24 mouse cellular contexts compared by ENCODE assay signal in the genomic region with DNA sequence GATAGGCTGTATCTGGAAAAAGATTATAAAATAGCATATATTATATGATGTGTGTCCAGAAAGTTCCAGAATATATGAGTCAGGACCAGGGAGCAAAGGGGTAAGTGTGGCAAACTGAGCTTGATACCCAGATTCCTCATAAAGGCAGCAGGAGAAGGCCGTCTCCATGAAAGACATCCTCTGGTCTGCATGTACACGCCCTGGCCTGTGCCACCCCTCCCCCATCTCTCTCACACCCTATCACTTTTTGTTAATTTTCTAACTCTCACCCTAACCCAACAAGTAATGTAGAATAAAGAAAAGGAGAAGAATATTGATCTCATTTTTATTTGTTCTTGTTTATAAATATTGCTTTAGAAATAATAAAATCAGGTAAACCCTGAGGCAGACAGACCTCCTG.
DNase-seq lines count a peak whose midpoint lies in the region; ATAC-seq and TF ChIP-seq lines count a peak whose summit lies in the region.
"Had no signal": no experiment of that assay in that cellular context is flagged by ENCODE, and none has a peak within 500 bp of the region (broad histone marks: within the 10 kb centered on the region; RNA-seq: fewer than 3 reads in every experiment).

No protein-coding gene starts in this region.

- H3K27ac ChIP-seq in heart, embryonic 12.5 days (ENCODE audit: poor library complexity, severe bottlenecking): no peak overlapping the region
- H3K27ac ChIP-seq in layer of hippocampus, adult 2 months: peak overlapping the region; percentile 9; the same call in 1 of the 2 replicates
- no peak overlapping the region for H3K27ac ChIP-seq in lung, embryonic 16.5 days (ENCODE audit: low read length)
- H3K27ac ChIP-seq: embryonic facial prominence, embryonic 15.5 days; hindbrain, embryonic 14.5 days; kidney, postnatal 0 days; limb, embryonic 13.5 days; liver, embryonic 12.5 days; midbrain, embryonic 13.5 days; neural tube, embryonic 12.5 days had no signal

- intact Hi-C loops in heart, postnatal 25 days (cut with DNase I): no loop called here

- 53% methylated on average over 2 of the region's 2 CpGs for WGBS in heart, embryonic 12.5 days
- WGBS in lung, embryonic 16.5 days: 84% methylated on average over 2 of the region's 2 CpGs

- H3K4me2 ChIP-seq in heart, embryonic 12.5 days: peak overlapping the region; percentile 78
- peak overlapping the region; percentile 69 for H3K4me2 ChIP-seq in lung, embryonic 16.5 days (ENCODE audit: low read depth, low read length)
- H3K4me2 ChIP-seq: embryonic facial prominence, embryonic 15.5 days; hindbrain, embryonic 14.5 days; limb, embryonic 13.5 days; liver, embryonic 12.5 days; midbrain, embryonic 13.5 days; neural tube, embryonic 12.5 days had no signal

- no peak for TF ChIP-seq CTCF in layer of hippocampus, adult 2 months (conservative IDR thresholded peaks at IDR 0.05)

- H3K9me3 ChIP-seq in heart, embryonic 12.5 days (replicated peaks): peaks cover 9% of the 10 kb centered on the region
- peaks cover 13% of the 10 kb centered on the region for H3K9me3 ChIP-seq in lung, embryonic 16.5 days (ENCODE audit: control insufficient read depth, low read length)
- H3K9me3 ChIP-seq: liver, embryonic 12.5 days had no signal

- H3K4me3 ChIP-seq in heart, embryonic 12.5 days: no peak overlapping the region; the same call in 1 of the 2 replicates
- no peak overlapping the region for H3K4me3 ChIP-seq in layer of hippocampus, adult 2 months
- H3K4me3 ChIP-seq in lung, embryonic 16.5 days (ENCODE audit: low read length): no peak overlapping the region
- H3K4me3 ChIP-seq: embryonic facial prominence, embryonic 15.5 days; limb, embryonic 13.5 days; liver, embryonic 12.5 days; midbrain, embryonic 13.5 days; neural tube, embryonic 12.5 days had no signal

- peaks cover 20% of the 10 kb centered on the region for H3K36me3 ChIP-seq in heart, embryonic 12.5 days
- peaks cover 19% of the 10 kb centered on the region for H3K36me3 ChIP-seq in lung, embryonic 16.5 days (ENCODE audit: control insufficient read depth, insufficient read depth, low read length)
- H3K36me3 ChIP-seq: embryonic facial prominence, embryonic 15.5 days; liver, embryonic 12.5 days; neural tube, embryonic 12.5 days had no signal

- ATAC-seq in heart, embryonic 12.5 days (ENCODE audit: insufficient number of reproducible peaks, low FRiP score): no peak
- ATAC-seq in lung, embryonic 16.5 days (ENCODE audit: low read depth): no peak
- ATAC-seq: activated CD4-positive, CD25-positive, alpha-beta regulatory T cell, adult 4 months; forebrain, embryonic 14.5 days; inflammation-experienced regulatory T-cells, adult 6 months; liver, embryonic 12.5 days; midbrain, embryonic 13.5 days had no signal

- peaks cover 32% of the 10 kb centered on the region for H3K4me1 ChIP-seq in heart, embryonic 12.5 days (replicated peaks)
- H3K4me1 ChIP-seq in lung, embryonic 16.5 days (replicated peaks; ENCODE audit: control insufficient read depth, insufficient read depth, low read length): peaks cover 33% of the 10 kb centered on the region

- H3K27me3 ChIP-seq in heart, embryonic 12.5 days (replicated peaks): no peaks in the 10 kb centered on the region
- H3K27me3 ChIP-seq in lung, embryonic 16.5 days (ENCODE audit: control insufficient read depth, insufficient read depth, low read depth, low read length): no peaks in the 10 kb centered on the region
- H3K27me3 ChIP-seq: embryonic facial prominence, embryonic 15.5 days; limb, embryonic 13.5 days; midbrain, embryonic 13.5 days; neural tube, embryonic 12.5 days had no signal

- peak; percentile 73 to 77 for DNase-seq in cerebellum, postnatal 10 days
- DNase-seq in cerebellum, adult 9-10 months: no peak
- DNase-seq in heart, postnatal 25 days (ENCODE audit: low spot score): no peak
- DNase-seq in layer of hippocampus, adult 2 months (ENCODE audit: low spot score in 2 of 2): no peak
- DNase-seq in layer of hippocampus, adult 8-10 months (ENCODE audit: low spot score in 2 of 2): no peak
- DNase-seq in lung, postnatal 14 days: no peak
- DNase-seq: adrenal gland, adult 8-10 months; cerebellum, adult 18-20 months; gastrocnemius, postnatal 10 days; kidney, adult 2 months; right cerebral cortex, postnatal 14 days; spleen, adult 18-20 months had no signal

- no peak overlapping the region for H3K9ac ChIP-seq in heart, embryonic 12.5 days
- no peak overlapping the region; the same call in 1 of the 2 replicates for H3K9ac ChIP-seq in lung, embryonic 16.5 days (ENCODE audit: low read length)
- H3K9ac ChIP-seq: embryonic facial prominence, embryonic 15.5 days; hindbrain, embryonic 14.5 days; limb, embryonic 13.5 days; liver, embryonic 12.5 days; midbrain, embryonic 13.5 days; neural tube, embryonic 12.5 days had no signal

Comparison
In these comparisons a context has a peak if more than half of its experiments do, and no peak if none do; other contexts are left out.
1. DNase-seq: peak in cerebellum, postnatal 10 days (2 of 2); none in cerebellum, adult 9-10 months (single experiment), heart, postnatal 25 days (single experiment), layer of hippocampus, adult 2 months (0 of 2), layer of hippocampus, adult 8-10 months (0 of 2) and lung, postnatal 14 days (single experiment).